Mouse (Mus musculus): ENCODE results near the gene Kcnj12.

GRCm38 (mm10) chr11:61036639-61037038 lies 14.3 kb downstream of the Kcnj12 start:
- TF ChIP-seq CTCF (IDR thresholded peaks at IDR 0.05; ENCODE audit: low read depth, low read length), result no peak
- TF ChIP-seq POLR2A (IDR thresholded peaks at IDR 0.05; ENCODE audit: insufficient read depth, low read length), result no peak
- TF ChIP-seq EP300 (IDR thresholded peaks at IDR 0.05; ENCODE audit: insufficient read depth, low read depth, low read length), result no peak

Measured in ES-Bruce4 (cell line).